Mouse (Mus musculus): ENCODE results near the gene 2510039O18Rik. TPM values are rescaled to one million over a fixed set of nuclear protein-coding genes. Genes with fewer than 3 reads are reported as not detected.

2510039O18Rik gene
- total RNA-seq, 2 experiments from 2014 or later = 11.1 to 14.4 TPM

DNA sequence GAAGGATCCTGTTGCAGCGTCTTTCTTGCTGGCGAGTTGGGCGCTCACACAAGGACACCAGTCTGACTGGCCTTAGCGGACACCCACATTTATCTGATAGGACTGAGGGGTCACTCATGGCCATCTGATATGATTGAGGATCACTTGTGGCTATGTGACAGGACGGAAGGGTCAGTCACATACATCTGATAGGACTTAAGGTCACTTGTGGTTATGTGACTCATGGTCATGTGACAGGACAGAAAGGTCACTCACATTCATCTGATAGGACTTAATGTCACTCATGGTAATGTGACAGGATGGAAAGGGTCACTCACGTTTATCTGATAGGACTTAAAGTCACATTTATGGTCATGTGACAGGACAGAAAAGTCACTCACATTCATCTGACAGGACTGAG lies 37.7 kb downstream of the 2510039O18Rik start:
- ATAC-seq (replicated peaks; ENCODE audit: low FRiP score, poor library complexity, severe bottlenecking) = no peak

DNA sequence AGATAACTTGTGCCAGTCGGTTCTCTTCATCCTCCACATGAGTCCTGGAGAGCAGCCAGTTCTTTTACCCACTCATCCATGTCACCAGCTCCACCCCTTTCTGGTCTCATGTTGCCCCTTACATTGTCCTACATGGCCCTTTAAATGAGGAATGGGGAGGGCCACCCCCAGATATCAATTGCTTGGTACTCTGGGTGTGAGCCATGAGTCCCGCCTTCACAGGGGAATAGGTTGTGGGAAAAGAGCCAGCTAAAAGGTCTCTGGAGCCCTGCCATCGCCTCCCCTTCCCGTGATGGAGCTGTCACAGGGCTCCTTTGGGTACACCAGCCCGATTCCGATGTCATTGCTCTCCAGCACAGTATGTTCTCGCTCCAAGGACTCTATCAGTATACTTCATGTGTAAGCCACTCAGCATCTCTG lies 38.8 kb downstream of the 2510039O18Rik start:
- no peak for ATAC-seq (replicated peaks; ENCODE audit: low FRiP score, poor library complexity, severe bottlenecking)

GRCm38 (mm10) chr4:147985205-147986132 lies 44.8 kb downstream of the 2510039O18Rik start, which contains the start of gene Nppb:
Gene Nppb (plus strand): TSS chr4:147985788.
- no peak for ATAC-seq (replicated peaks; ENCODE audit: low FRiP score, poor library complexity, severe bottlenecking)

DNA sequence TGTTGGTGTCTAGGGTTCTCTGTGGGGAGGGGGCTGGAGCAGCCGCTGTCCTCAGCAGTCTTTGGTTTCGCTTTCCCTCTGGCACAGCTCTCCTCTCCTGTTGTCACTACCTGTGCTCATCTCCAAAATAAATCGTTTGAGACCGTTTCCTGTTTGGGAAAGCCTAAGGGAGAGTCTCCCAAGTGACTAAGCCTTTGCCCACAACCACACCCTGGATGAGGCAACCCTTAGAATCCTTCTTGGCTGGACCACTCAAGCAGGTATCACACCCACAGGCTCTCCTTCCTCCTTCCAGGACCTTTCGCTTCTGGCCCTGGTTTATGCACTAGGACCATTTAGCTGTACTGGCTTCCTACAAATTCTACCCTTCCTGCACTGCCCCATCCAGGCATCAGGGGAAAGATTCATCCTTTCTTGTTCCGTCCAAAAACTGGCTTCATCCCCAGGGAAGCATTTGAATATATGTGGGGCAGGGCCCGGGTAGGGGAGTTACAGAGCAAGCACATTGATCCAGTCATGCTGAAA lies 52.9 kb downstream of the 2510039O18Rik start:
- no peak for ATAC-seq (replicated peaks; ENCODE audit: low FRiP score, poor library complexity, severe bottlenecking)

DNA sequence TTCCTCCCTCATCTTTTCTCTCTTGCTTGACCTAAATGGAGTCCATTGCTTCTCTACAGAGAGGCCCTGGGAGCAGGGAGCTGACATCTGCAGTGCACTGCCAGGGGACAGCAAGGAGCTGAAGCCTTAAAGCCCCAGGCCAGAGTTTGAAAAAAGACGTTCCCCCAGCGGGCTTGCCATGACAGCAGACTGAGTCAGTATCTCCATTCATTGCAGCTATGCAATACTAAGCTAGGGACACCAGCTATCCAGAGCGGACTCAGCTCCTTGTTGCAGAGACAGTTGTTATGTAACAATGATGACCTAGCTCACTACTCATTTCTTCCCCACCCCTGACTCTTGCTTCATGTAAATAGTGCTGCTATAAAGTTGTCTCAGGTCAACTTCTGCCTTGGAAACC lies 54.6 kb downstream of the 2510039O18Rik start:
- no peak for ATAC-seq (replicated peaks; ENCODE audit: low FRiP score, poor library complexity, severe bottlenecking)

Other genes with a start within 250 kb of the 2510039O18Rik start
- not detected in 2 replicates for gene Zfp534, start 238.3 kb upstream of the 2510039O18Rik start, total RNA-seq (2015; ENCODE audit: low replicate concordance)
- not detected in 2 replicates for gene Zfp534, start 238.3 kb upstream of the 2510039O18Rik start, total RNA-seq (2017; ENCODE audit: low replicate concordance)
- gene Zfp984, start 131.1 kb upstream of the 2510039O18Rik start, total RNA-seq (2015; ENCODE audit: low replicate concordance) = 23.8 and 32.3 TPM in 2 replicates
- 9.9 and 11.8 TPM in 2 replicates for gene Zfp984, start 131.1 kb upstream of the 2510039O18Rik start, total RNA-seq (2017; ENCODE audit: low replicate concordance)
- 0.96 and 3.3 TPM in 2 replicates for gene Zfp933, start 92.5 kb upstream of the 2510039O18Rik start, total RNA-seq (2015; ENCODE audit: low replicate concordance)
- gene Zfp933, start 92.5 kb upstream of the 2510039O18Rik start, total RNA-seq (2017; ENCODE audit: low replicate concordance) = 2.1 and 2.6 TPM in 2 replicates
- 7.3 and 16.3 TPM in 2 replicates for gene Miip, start 72.1 kb upstream of the 2510039O18Rik start, total RNA-seq (2015; ENCODE audit: low replicate concordance)
- 12.3 and 26.6 TPM in 2 replicates for gene Miip, start 72.1 kb upstream of the 2510039O18Rik start, total RNA-seq (2017; ENCODE audit: low replicate concordance)
- not detected in 2 replicates for gene Fv1, start 71.9 kb upstream of the 2510039O18Rik start, total RNA-seq (2015; ENCODE audit: low replicate concordance)
- gene Fv1, start 71.9 kb upstream of the 2510039O18Rik start, total RNA-seq (2017; ENCODE audit: low replicate concordance) = 1.7 and 4.5 TPM in 2 replicates
- 5.2 and 5.6 TPM in 2 replicates for gene Mfn2, start 36.2 kb upstream of the 2510039O18Rik start, total RNA-seq (2015; ENCODE audit: low replicate concordance)
- 6.1 and 6.6 TPM in 2 replicates for gene Mfn2, start 36.2 kb upstream of the 2510039O18Rik start, total RNA-seq (2017; ENCODE audit: low replicate concordance)
- 1.5 and 2.1 TPM in 2 replicates for gene Plod1, start 4.1 kb upstream of the 2510039O18Rik start, total RNA-seq (2015; ENCODE audit: low replicate concordance)
- 2.4 and 2.6 TPM in 2 replicates for gene Plod1, start 4.1 kb upstream of the 2510039O18Rik start, total RNA-seq (2017; ENCODE audit: low replicate concordance)
- gene Nppb, start 44.9 kb downstream of the 2510039O18Rik start, total RNA-seq (2015; ENCODE audit: low replicate concordance) = not detected in 2 replicates
- not detected in 2 replicates for gene Nppb, start 44.9 kb downstream of the 2510039O18Rik start, total RNA-seq (2017; ENCODE audit: low replicate concordance)
- gene Nppa, start 59.8 kb downstream of the 2510039O18Rik start, total RNA-seq (2015; ENCODE audit: low replicate concordance) = not detected in 2 replicates
- gene Nppa, start 59.8 kb downstream of the 2510039O18Rik start, total RNA-seq (2017; ENCODE audit: low replicate concordance) = not detected in 2 replicates
- 0.63 and 2.1 TPM in 2 replicates for gene Clcn6, start 97.9 kb downstream of the 2510039O18Rik start, total RNA-seq (2015; ENCODE audit: low replicate concordance)
- 2.0 and 3.1 TPM in 2 replicates for gene Clcn6, start 97.9 kb downstream of the 2510039O18Rik start, total RNA-seq (2017; ENCODE audit: low replicate concordance)
- gene Mthfr, start 98.2 kb downstream of the 2510039O18Rik start, total RNA-seq (2015; ENCODE audit: low replicate concordance) = 1.0 and 5.4 TPM in 2 replicates
- 4.9 and 7.7 TPM in 2 replicates for gene Mthfr, start 98.2 kb downstream of the 2510039O18Rik start, total RNA-seq (2017; ENCODE audit: low replicate concordance)
- gene Agtrap, start 147.1 kb downstream of the 2510039O18Rik start, total RNA-seq (2015; ENCODE audit: low replicate concordance) = 4.6 and 7.3 TPM in 2 replicates
- gene Agtrap, start 147.1 kb downstream of the 2510039O18Rik start, total RNA-seq (2017; ENCODE audit: low replicate concordance) = 7.4 and 9.2 TPM in 2 replicates
- 7.3 and 8.6 TPM in 2 replicates for gene Mad2l2, start 189.5 kb downstream of the 2510039O18Rik start, total RNA-seq (2015; ENCODE audit: low replicate concordance)
- 3.4 and 7.1 TPM in 2 replicates for gene Mad2l2, start 189.5 kb downstream of the 2510039O18Rik start, total RNA-seq (2017; ENCODE audit: low replicate concordance)
- 0.42 TPM in 1 of 2 replicates, not detected in the other for gene Draxin, start 189.8 kb downstream of the 2510039O18Rik start, total RNA-seq (2015; ENCODE audit: low replicate concordance)
- gene Draxin, start 189.8 kb downstream of the 2510039O18Rik start, total RNA-seq (2017; ENCODE audit: low replicate concordance) = 0.84 TPM in 1 of 2 replicates, not detected in the other
- 2.7 and 3.3 TPM in 2 replicates for gene Fbxo6, start 211.2 kb downstream of the 2510039O18Rik start, total RNA-seq (2015; ENCODE audit: low replicate concordance)
- gene Fbxo6, start 211.2 kb downstream of the 2510039O18Rik start, total RNA-seq (2017; ENCODE audit: low replicate concordance) = 1.3 and 2.8 TPM in 2 replicates
- not detected in 2 replicates for gene Fbxo44, start 219.6 kb downstream of the 2510039O18Rik start, total RNA-seq (2015; ENCODE audit: low replicate concordance)
- gene Fbxo44, start 219.6 kb downstream of the 2510039O18Rik start, total RNA-seq (2017; ENCODE audit: low replicate concordance) = 0.43 TPM in 1 of 2 replicates, not detected in the other
- gene Fbxo2, start 219.7 kb downstream of the 2510039O18Rik start, total RNA-seq (2015; ENCODE audit: low replicate concordance) = not detected in 2 replicates
- not detected in 2 replicates for gene Fbxo2, start 219.7 kb downstream of the 2510039O18Rik start, total RNA-seq (2017; ENCODE audit: low replicate concordance)

Measured in erythroblast, adult 5-6 weeks (primary cell).